Mouse (Mus musculus) c-Kit-positive CD71-positive TER-119-negative erythroid progenitor cells, embryonic 14.5 days (primary cell): ENCODE measurements around the gene Itpk1.

Experiments
- DNase-seq: peaks from one replicate; pipeline ENCODE4 v3.0.0-alpha.2; 2013; ENCODE audit warnings: low read depth

Itpk1 gene

GRCm38 (mm10) chr12:102553705-102554275, 150.9 kb downstream of the Itpk1 start:
- DNase-seq = no peak

- DNase-seq = no peak
Measured at GRCm38 (mm10) chr12:102552001-102552400, 152.7 kb downstream of the Itpk1 start.

GRCm38 (mm10) chr12:102551186-102551585, 153.5 kb downstream of the Itpk1 start:
- peak; percentile 46 for DNase-seq

- DNase-seq = peak; percentile 86
Measured at GRCm38 (mm10) chr12:102550529-102550928, 154.2 kb downstream of the Itpk1 start.

GRCm38 (mm10) chr12:102545122-102545521, 159.6 kb downstream of the Itpk1 start:
- DNase-seq = no peak

- DNase-seq = no peak
Measured at GRCm38 (mm10) chr12:102541168-102541567, 163.6 kb downstream of the Itpk1 start.

- no peak for DNase-seq
Measured at GRCm38 (mm10) chr12:102540278-102540677, 164.5 kb downstream of the Itpk1 start.

- DNase-seq = no peak
Measured at GRCm38 (mm10) chr12:102535796-102536195, 168.9 kb downstream of the Itpk1 start.

GRCm38 (mm10) chr12:102527989-102528388, 176.7 kb downstream of the Itpk1 start:
- no peak for DNase-seq

GRCm38 (mm10) chr12:102524760-102525159, 180.0 kb downstream of the Itpk1 start:
- no peak for DNase-seq

GRCm38 (mm10) chr12:102524216-102524615, 180.5 kb downstream of the Itpk1 start:
- no peak for DNase-seq

GRCm38 (mm10) chr12:102521777-102522319, 182.9 kb downstream of the Itpk1 start:
- no peak for DNase-seq

- no peak for DNase-seq
Measured at GRCm38 (mm10) chr12:102519929-102520720, 184.6 kb downstream of the Itpk1 start.
